ENCODE assay signal across 22 mouse cellular contexts in the genomic region with DNA sequence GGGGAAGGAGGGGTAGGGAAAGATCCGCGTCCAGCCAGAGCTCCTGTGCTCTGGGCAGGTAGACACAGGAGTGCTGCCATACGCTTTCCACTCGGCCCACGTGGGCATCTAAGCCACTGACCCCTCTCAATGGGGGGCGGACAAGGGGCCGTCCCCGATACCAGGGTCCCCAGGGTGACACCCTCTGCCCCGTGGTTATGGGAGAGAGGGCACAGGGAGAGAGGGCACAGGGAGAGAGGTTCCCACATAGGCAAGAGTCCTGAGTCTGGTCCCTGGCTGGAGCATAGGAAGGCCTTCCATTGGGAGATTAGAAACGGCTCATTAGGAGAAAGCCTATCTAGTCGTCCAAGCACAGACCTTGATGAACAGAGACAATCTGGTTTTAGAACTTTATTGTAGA. TPM values are rescaled to one million over a fixed set of nuclear protein-coding genes. Genes with fewer than 3 reads are reported as not detected.
A peak's percentile ranks its signal among the peaks of the same experiment; 100 is the strongest.
DNase-seq lines count a peak whose midpoint lies in the region; ATAC-seq lines count a peak whose summit lies in the region.
"Had no signal": no experiment of that assay in that cellular context is flagged by ENCODE, and none has a peak within 500 bp of the region (broad histone marks: within the 10 kb centered on the region; RNA-seq: fewer than 3 reads in every experiment).

No protein-coding gene starts in this region.

- H3K9ac ChIP-seq in forebrain, embryonic 11.5 days (ENCODE audit: low read length): no peak overlapping the region
- H3K9ac ChIP-seq in liver, embryonic 11.5 days (ENCODE audit: low read depth, low read length): no peak overlapping the region
- no peak overlapping the region for H3K9ac ChIP-seq in liver, embryonic 12.5 days
- H3K9ac ChIP-seq: embryonic facial prominence, embryonic 12.5 days; embryonic facial prominence, embryonic 15.5 days; forebrain, embryonic 13.5 days; hindbrain, embryonic 12.5 days; hindbrain, embryonic 15.5 days had no signal

- H3K4me1 ChIP-seq in forebrain, embryonic 11.5 days (replicated peaks; ENCODE audit: control insufficient read depth, insufficient read depth, low read length): no peaks in the 10 kb centered on the region
- H3K4me1 ChIP-seq in forebrain, embryonic 10.5 days: no peaks in the 10 kb centered on the region
- no peaks in the 10 kb centered on the region for H3K4me1 ChIP-seq in liver, embryonic 11.5 days (replicated peaks; ENCODE audit: control insufficient read depth, insufficient read depth, low read length)
- no peaks in the 10 kb centered on the region for H3K4me1 ChIP-seq in liver, embryonic 12.5 days
- H3K4me1 ChIP-seq: embryonic facial prominence, embryonic 12.5 days; embryonic facial prominence, embryonic 15.5 days; forebrain, embryonic 13.5 days; hindbrain, embryonic 12.5 days; hindbrain, embryonic 15.5 days had no signal

- no peak overlapping the region for H3K27ac ChIP-seq in forebrain, embryonic 11.5 days (ENCODE audit: low read depth, low read length)
- H3K27ac ChIP-seq in forebrain, embryonic 10.5 days: no peak overlapping the region
- no peak overlapping the region for H3K27ac ChIP-seq in liver, embryonic 11.5 days (ENCODE audit: low read depth, low read length)
- H3K27ac ChIP-seq in liver, embryonic 12.5 days: no peak overlapping the region
- H3K27ac ChIP-seq: embryonic facial prominence, embryonic 12.5 days; embryonic facial prominence, embryonic 15.5 days; forebrain, embryonic 13.5 days; hindbrain, embryonic 12.5 days; hindbrain, embryonic 15.5 days had no signal

- 0 out of 2 replicates have a peak, but pooled peaks cover 2% of the 10 kb centered on the region for H3K36me3 ChIP-seq in forebrain, embryonic 11.5 days (ENCODE audit: control insufficient read depth, insufficient read depth, low read length)
- H3K36me3 ChIP-seq in forebrain, embryonic 10.5 days (replicated peaks): peaks cover 51% of the 10 kb centered on the region
- H3K36me3 ChIP-seq in liver, embryonic 11.5 days (ENCODE audit: control insufficient read depth, insufficient read depth, low read length): peaks cover 2% of the 10 kb centered on the region; the same call in 1 of the 2 replicates
- H3K36me3 ChIP-seq in liver, embryonic 12.5 days: peaks cover 29% of the 10 kb centered on the region

- no peak overlapping the region for H3K4me3 ChIP-seq in forebrain, embryonic 11.5 days (ENCODE audit: low read depth, low read length)
- H3K4me3 ChIP-seq in forebrain, embryonic 10.5 days: no peak overlapping the region
- no peak overlapping the region for H3K4me3 ChIP-seq in liver, embryonic 11.5 days (ENCODE audit: low read depth, low read length)
- H3K4me3 ChIP-seq in liver, embryonic 12.5 days: no peak overlapping the region
- H3K4me3 ChIP-seq: embryonic facial prominence, embryonic 12.5 days; embryonic facial prominence, embryonic 15.5 days; forebrain, embryonic 13.5 days; hindbrain, embryonic 12.5 days; hindbrain, embryonic 15.5 days had no signal

- H3K9me3 ChIP-seq in forebrain, embryonic 11.5 days (ENCODE audit: control insufficient read depth, low read length): peaks cover 5% of the 10 kb centered on the region; the same call in 1 of the 2 replicates
- H3K9me3 ChIP-seq in forebrain, embryonic 10.5 days: peaks cover 26% of the 10 kb centered on the region; the same call in 1 of the 2 replicates
- H3K9me3 ChIP-seq in liver, embryonic 11.5 days (ENCODE audit: control insufficient read depth, low read length): peaks cover 11% of the 10 kb centered on the region
- H3K9me3 ChIP-seq in liver, embryonic 12.5 days (replicated peaks): peaks cover 21% of the 10 kb centered on the region
- H3K9me3 ChIP-seq: forebrain, embryonic 13.5 days had no signal

- WGBS in forebrain, embryonic 11.5 days: 93% methylated on average over 11 of the region's 11 CpGs
- WGBS in forebrain, embryonic 10.5 days: 91% methylated on average over 11 of the region's 11 CpGs
- 90% methylated on average over 11 of the region's 11 CpGs for WGBS in liver, embryonic 11.5 days
- 84% methylated on average over 11 of the region's 11 CpGs for WGBS in liver, embryonic 12.5 days (ENCODE audit: insufficient replicate concordance)

- no peak for ATAC-seq in forebrain, embryonic 11.5 days (replicated peaks; ENCODE audit: low FRiP score)
- no peak for ATAC-seq in liver, embryonic 11.5 days (replicated peaks; ENCODE audit: low FRiP score)
- ATAC-seq in liver, embryonic 12.5 days: no peak
- ATAC-seq in neutrophil, adult 5-6 weeks (ENCODE audit: extremely low read depth, insufficient number of reproducible peaks, low FRiP score, poor library complexity, severe bottlenecking): 0 out of 2 replicates have a peak, but pooled peaks have one; percentile 19
- ATAC-seq: activated CD4-positive, CD25-positive, alpha-beta regulatory T cell, adult 4 months; forebrain, embryonic 13.5 days; forebrain, embryonic 16.5 days; intestine, postnatal 0 days had no signal

- peak; percentile 40 for DNase-seq in forebrain, embryonic 11.5 days (ENCODE audit: low spot score)
- no peak for DNase-seq in forebrain, embryonic 10.5 days (ENCODE audit: extremely low spot score, low spot score)
- DNase-seq in liver, embryonic 11.5 days (ENCODE audit: low spot score): peak; percentile 24
- DNase-seq in MN1 (ENCODE audit: low spot score): no peak
- DNase-seq: B cell, adult 2 months; cerebellum, adult 11-12 months; cerebellum, adult 8-10 months; cerebellum, postnatal 36 days; embryo, embryonic 11 days; gastrocnemius, postnatal 10 days; gastrocnemius, postnatal 36 days had no signal

- H3K27me3 ChIP-seq in forebrain, embryonic 11.5 days (ENCODE audit: control insufficient read depth, insufficient read depth, low read length): no peaks in the 10 kb centered on the region
- no peaks in the 10 kb centered on the region for H3K27me3 ChIP-seq in forebrain, embryonic 10.5 days (ENCODE audit: poor library complexity, severe bottlenecking)
- H3K27me3 ChIP-seq in liver, embryonic 11.5 days (replicated peaks; ENCODE audit: control insufficient read depth, insufficient read depth, low read length): no peaks in the 10 kb centered on the region
- no peaks in the 10 kb centered on the region for H3K27me3 ChIP-seq in liver, embryonic 12.5 days (replicated peaks)
- H3K27me3 ChIP-seq: CH12.LX; embryonic facial prominence, embryonic 12.5 days; embryonic facial prominence, embryonic 15.5 days; forebrain, embryonic 13.5 days; hindbrain, embryonic 12.5 days; hindbrain, embryonic 15.5 days had no signal

- no peak overlapping the region for H3K4me2 ChIP-seq in forebrain, embryonic 11.5 days (ENCODE audit: low read depth, low read length, severe bottlenecking)
- no peak overlapping the region for H3K4me2 ChIP-seq in liver, embryonic 11.5 days
- no peak overlapping the region for H3K4me2 ChIP-seq in liver, embryonic 12.5 days
- H3K4me2 ChIP-seq: embryonic facial prominence, embryonic 12.5 days; embryonic facial prominence, embryonic 15.5 days; forebrain, embryonic 13.5 days; hindbrain, embryonic 12.5 days; hindbrain, embryonic 15.5 days had no signal

RNA-seq across cellular contexts. Expression of a gene that starts 45.7 kb away (rescaled TPM):
- 1.4 and 1.6 TPM in 2 replicates for polyA plus RNA-seq in forebrain, embryonic 11.5 days (2014; fragmentation: Nextera tagmentation; extraction: Ambion mirVana)
- polyA plus RNA-seq in forebrain, embryonic 10.5 days (2016; fragmentation: Nextera tagmentation; extraction: Ambion mirVana): 1.4 and 1.5 TPM in 2 replicates
- polyA plus RNA-seq in liver, embryonic 11.5 days (2014; fragmentation: Nextera tagmentation; extraction: Ambion mirVana): 0.79 and 0.81 TPM in 2 replicates
- 0.43 and 0.45 TPM in 2 replicates for polyA plus RNA-seq in liver, embryonic 12.5 days (2016; fragmentation: Nextera tagmentation; extraction: Ambion mirVana)
- total RNA-seq in neutrophil, adult 5-6 weeks (2017): 1.7 and 1.9 TPM in 2 replicates

Comparison
In these comparisons a context has a peak if more than half of its experiments do, and no peak if none do; other contexts are left out.
1. DNase-seq: peak in forebrain, embryonic 11.5 days (single experiment) and liver, embryonic 11.5 days (single experiment); none in forebrain, embryonic 10.5 days (single experiment) and MN1 (single experiment).